Mouse (Mus musculus) embryo, embryonic 10 days (tissue): ENCODE results near the gene Hrh3.
A peak's percentile ranks its signal among the peaks of the same experiment; 100 is the strongest.

ENCODE experiments used
- DNase-seq: peaks from one replicate; pipeline ENCODE4 v3.0.0-alpha.2; 2015; ENCODE audit warnings: low spot score

Hrh3 gene

GRCm38 (mm10) chr2:180105441-180106190 lies 1.3 kb upstream of the Hrh3 start:
- DNase-seq: no peak

GRCm38 (mm10) chr2:180104659-180105377 lies 530 bp upstream of the Hrh3 start:
- no peak for DNase-seq

GRCm38 (mm10) chr2:180103151-180103977 lies 924 bp downstream of the Hrh3 start:
- DNase-seq: no peak

GRCm38 (mm10) chr2:180099529-180099928 lies 4.8 kb downstream of the Hrh3 start:
- no peak for DNase-seq

GRCm38 (mm10) chr2:180098167-180098566 lies 6.1 kb downstream of the Hrh3 start:
- DNase-seq: no peak

- DNase-seq: no peak
These were observed 6.7 kb downstream of the Hrh3 start for GRCm38 (mm10) chr2:180097585-180097984.

GRCm38 (mm10) chr2:180095711-180096110 lies 8.6 kb downstream of the Hrh3 start:
- no peak for DNase-seq

- DNase-seq: no peak
These were observed 14.0 kb downstream of the Hrh3 start for GRCm38 (mm10) chr2:180090285-180090684.

GRCm38 (mm10) chr2:180087472-180087871 lies 16.8 kb downstream of the Hrh3 start:
- no peak for DNase-seq

GRCm38 (mm10) chr2:180086637-180087027 lies 17.7 kb downstream of the Hrh3 start:
- no peak for DNase-seq

GRCm38 (mm10) chr2:180085926-180086636 lies 18.2 kb downstream of the Hrh3 start:
- DNase-seq: no peak

GRCm38 (mm10) chr2:180084565-180084964 lies 19.7 kb downstream of the Hrh3 start:
- DNase-seq: no peak

GRCm38 (mm10) chr2:180083063-180083462 lies 21.2 kb downstream of the Hrh3 start:
- DNase-seq: no peak

- no peak for DNase-seq
These were observed 23.6 kb downstream of the Hrh3 start for GRCm38 (mm10) chr2:180080680-180081079.

- DNase-seq: no peak
These were observed 26.7 kb downstream of the Hrh3 start for GRCm38 (mm10) chr2:180077622-180078021.

GRCm38 (mm10) chr2:180072886-180073285 lies 31.4 kb downstream of the Hrh3 start:
- DNase-seq: no peak

GRCm38 (mm10) chr2:180071671-180072070 lies 32.6 kb downstream of the Hrh3 start:
- DNase-seq: no peak

- peak; percentile 94 for DNase-seq
These were observed 33.5 kb downstream of the Hrh3 start, which contains the start of gene Mtg2 for GRCm38 (mm10) chr2:180070481-180071453. Gene Mtg2, plus strand, starts transcription at chr2:180070588.

- no peak for DNase-seq
These were observed 34.4 kb downstream of the Hrh3 start for GRCm38 (mm10) chr2:180069770-180070480.
